In genomic region chr9:48861481-48861880, GRCm38 (mm10) we compare ENCODE assay signal across 21 mouse cellular contexts. TPM values are rescaled to one million over a fixed set of nuclear protein-coding genes. Genes with fewer than 3 reads are reported as not detected.
"Had no signal": no experiment of that assay in that cellular context is flagged by ENCODE, and none has a peak within 500 bp of the region (broad histone marks: within the 10 kb centered on the region; RNA-seq: fewer than 3 reads in every experiment).

No protein-coding gene starts in this region.

- H3K4me2 ChIP-seq: hindbrain, embryonic 14.5 days; limb, embryonic 13.5 days; liver, embryonic 12.5 days; liver, embryonic 15.5 days; midbrain, embryonic 12.5 days had no signal

- H3K9ac ChIP-seq: hindbrain, embryonic 14.5 days; limb, embryonic 13.5 days; liver, embryonic 12.5 days; liver, embryonic 15.5 days; midbrain, embryonic 12.5 days had no signal

- H3K9me3 ChIP-seq: limb, embryonic 10.5 days; limb, embryonic 13.5 days; liver, embryonic 12.5 days; liver, embryonic 15.5 days; midbrain, embryonic 12.5 days had no signal

- DNase-seq: kidney, adult 11 months; kidney, adult 8-10 months; kidney, postnatal 14 days; kidney, postnatal 4 days; liver; thymus, adult 2 months; thymus, postnatal 14 days; thymus, postnatal 4 days had no signal

- H3K4me3 ChIP-seq: limb, embryonic 10.5 days; limb, embryonic 13.5 days; liver, embryonic 12.5 days; liver, embryonic 15.5 days; midbrain, embryonic 12.5 days; myocyte had no signal

- H3K27ac ChIP-seq: hindbrain, embryonic 14.5 days; limb, embryonic 10.5 days; limb, embryonic 13.5 days; liver, embryonic 12.5 days; liver, embryonic 15.5 days; midbrain, embryonic 12.5 days; stomach, postnatal 0 days had no signal

- ATAC-seq: liver, embryonic 12.5 days; midbrain, embryonic 16.5 days had no signal

- H3K36me3 ChIP-seq: limb, embryonic 10.5 days; limb, embryonic 13.5 days; liver, embryonic 12.5 days; liver, embryonic 15.5 days; midbrain, embryonic 12.5 days had no signal

- H3K4me1 ChIP-seq: liver, embryonic 12.5 days; liver, embryonic 15.5 days had no signal

RNA-seq across cellular contexts. Expression of gene Zbtb16, which starts 25.5 kb away (rescaled TPM):
- polyA plus RNA-seq: myocyte had no signal

RNA-seq across cellular contexts. Expression of gene Htr3a, which starts 49.4 kb away (rescaled TPM):
- total RNA-seq: megakaryocyte progenitor cell, adult 5-6 weeks; megakaryocyte-erythroid progenitor cell, adult 5-6 weeks; monocyte, adult 5-6 weeks had no signal
- polyA plus RNA-seq: liver, embryonic 12.5 days; liver, embryonic 15.5 days; myocyte; neural tube, embryonic 11.5 days had no signal
